Mouse (Mus musculus) lung, postnatal 0 days (tissue): ENCODE measurements around the gene 1700016K19Rik. TPM values are rescaled to one million over a fixed set of nuclear protein-coding genes. Genes with fewer than 3 reads are reported as not detected.
A peak's percentile ranks its signal among the peaks of the same experiment; 100 is the strongest.

Experiments used
- ATAC-seq: fragments of 200-750 bp; cut with Nextera tagmentation; 2 replicates; pipeline ENCODE4 v1.8.0; 2017; ENCODE audit warnings: moderate library complexity
- DNase-seq: peaks from one replicate; pipeline ENCODE4 v3.0.0-alpha.2; 2016; ENCODE audit warnings: low spot score
- H3K27ac ChIP-seq: fragments of 300-500 bp; sonication (generic); 2 replicates; pipeline ENCODE4 v1.5.1; 2014; ENCODE audit warnings: antibody characterized with exemption, mild to moderate bottlenecking, low read length, mixed read lengths
- H3K27me3 ChIP-seq: fragments of 300-500 bp; sonication (generic); replicated peaks from 2 replicates; pipeline ENCODE4 v1.6.1; 2014; ENCODE audit warnings: low read length, mixed read lengths; ENCODE audit not compliant: insufficient read depth
- H3K36me3 ChIP-seq: fragments of 300-500 bp; sonication (generic); 2 replicates; pipeline ENCODE4 v1.6.1; 2014; ENCODE audit warnings: low read length, mixed read lengths; ENCODE audit not compliant: insufficient read depth
- H3K4me1 ChIP-seq: fragments of 300-500 bp; sonication (generic); 2 replicates; pipeline ENCODE4 v1.6.1; 2014; ENCODE audit warnings: antibody characterized with exemption, low read depth, low read length, mixed read lengths; ENCODE audit not compliant: insufficient read depth
- H3K4me2 ChIP-seq: fragments of 300-500 bp; sonication (generic); replicated peaks from 2 replicates; pipeline ENCODE4 v1.6.1; 2014; ENCODE audit warnings: low read depth, mild to moderate bottlenecking, low read length, moderate library complexity, mixed read lengths
- H3K4me3 ChIP-seq: fragments of 300-500 bp; sonication (generic); 2 replicates; pipeline ENCODE4 v1.5.1; 2014; ENCODE audit warnings: low read depth, low read length
- H3K9ac ChIP-seq: fragments of 300-500 bp; sonication (generic); replicated peaks from 2 replicates; pipeline ENCODE4 v1.6.1; 2014; ENCODE audit warnings: low read depth, mild to moderate bottlenecking
- H3K9me3 ChIP-seq: fragments of 300-500 bp; sonication (generic); 2 replicates; pipeline ENCODE4 v1.6.1; 2016; ENCODE audit warnings: low read length, mixed read lengths
- CTCF ChIP-seq: IDR thresholded peaks from 2 replicates; pipeline ENCODE4 v1.5.1; 2016; ENCODE audit warnings: antibody characterized with exemption, mild to moderate bottlenecking
- EP300 ChIP-seq: IDR thresholded peaks from 2 replicates; pipeline ENCODE4 v1.6.1; 2016; ENCODE audit warnings: antibody characterized with exemption, mild to moderate bottlenecking, control low read depth
- WGBS: fragments of 180-500 bp; shearing (Covaris S2); extraction: QIAGEN DNeasy Blood & Tissue Kit; methylation state at CpG from one replicate; pipeline ENCODE4 v1.1.7; 2014; 5-methylcytosine and 5-hydroxymethylcytosine counted together
- polyA plus RNA-seq: library from polyadenylated mRNA; unstranded; fragments of >200 nt; fragmentation: Nextera tagmentation; extraction: Ambion mirVana; gene quantifications from 2 replicates; pipeline ENCODE4 v1.2.1, GENCODE M21; 2015

The 1700016K19Rik gene
- polyA plus RNA-seq = 15.5 and 20.2 TPM in 2 replicates

- WGBS = 14% methylated on average over 33 of the region's 36 CpGs
- no peaks in the 10 kb centered on the region for H3K4me1 ChIP-seq
- peak within 1 kb of the TSS; percentile 45 for H3K4me3 ChIP-seq
- peak within 1 kb of the TSS; percentile 80 for H3K4me2 ChIP-seq
- DNase-seq (peak; percentile 90), ATAC-seq (peak; percentile 90)
- no peak within 1 kb of the TSS for H3K27ac ChIP-seq
- H3K36me3 ChIP-seq = no peaks in the 10 kb centered on the region
- no peak within 1 kb of the TSS for H3K9ac ChIP-seq
- no peaks in the 10 kb centered on the region; the same call in 1 of the 2 replicates for H3K27me3 ChIP-seq
- no peak for TF ChIP-seq EP300
- peak; percentile 79 for TF ChIP-seq CTCF
- H3K9me3 ChIP-seq = no peaks in the 10 kb centered on the region
Measured at GRCm38 (mm10) chr11:75999440-76000155, at the start of gene 1700016K19Rik. TSS of gene 1700016K19Rik (plus strand) at chr11:75999912.

- TF ChIP-seq EP300 = no peak
- no peak for TF ChIP-seq CTCF
- Histone ChIP-seq H3K36me3 (no peaks in the 10 kb centered on the region), H3K9me3 (no peaks in the 10 kb centered on the region), H3K27me3 (no peaks in the 10 kb centered on the region), H3K4me1 (no peaks in the 10 kb centered on the region), H3K9ac (no peak overlapping the region), H3K4me3 (no peak overlapping the region), H3K4me2 (no peak overlapping the region), H3K27ac (no peak overlapping the region)
- DNase-seq = no peak
- 76% methylated on average over 3 of the region's 3 CpGs for WGBS
- no peak for ATAC-seq
Measured at GRCm38 (mm10) chr11:75950459-75950858, 49.3 kb upstream of the 1700016K19Rik start.

DNA sequence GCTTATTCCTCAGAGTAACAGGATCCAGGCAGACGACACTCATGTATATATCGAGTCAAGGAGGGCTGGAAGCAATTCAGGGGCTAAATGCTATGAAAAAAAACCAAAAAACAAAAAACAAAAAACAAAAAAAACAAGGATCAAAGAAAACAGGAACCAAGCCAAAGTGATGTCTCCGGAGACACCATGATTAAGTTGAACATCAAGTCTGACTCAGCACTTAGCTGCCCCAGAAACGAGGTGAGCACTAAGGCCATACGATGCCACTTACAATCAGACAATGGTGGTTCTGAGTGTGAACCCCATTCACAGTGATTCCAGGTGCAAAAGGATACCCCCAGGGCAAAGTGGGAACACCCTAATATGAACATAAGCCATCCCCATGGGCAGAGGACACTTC is 47.8 kb upstream of the 1700016K19Rik start:
- no peaks in the 10 kb centered on the region for H3K4me1 ChIP-seq
- no peak overlapping the region for H3K9ac ChIP-seq
- H3K36me3 ChIP-seq = no peaks in the 10 kb centered on the region
- H3K4me2 ChIP-seq = no peak overlapping the region
- no peaks in the 10 kb centered on the region for H3K27me3 ChIP-seq
- 69% methylated on average over 5 of the region's 5 CpGs for WGBS
- no peaks in the 10 kb centered on the region for H3K9me3 ChIP-seq
- no peak for DNase-seq
- no peak overlapping the region for H3K4me3 ChIP-seq
- no peak for ATAC-seq
- TF ChIP-seq CTCF (no peak), EP300 (no peak)
- H3K27ac ChIP-seq = no peak overlapping the region

DNA sequence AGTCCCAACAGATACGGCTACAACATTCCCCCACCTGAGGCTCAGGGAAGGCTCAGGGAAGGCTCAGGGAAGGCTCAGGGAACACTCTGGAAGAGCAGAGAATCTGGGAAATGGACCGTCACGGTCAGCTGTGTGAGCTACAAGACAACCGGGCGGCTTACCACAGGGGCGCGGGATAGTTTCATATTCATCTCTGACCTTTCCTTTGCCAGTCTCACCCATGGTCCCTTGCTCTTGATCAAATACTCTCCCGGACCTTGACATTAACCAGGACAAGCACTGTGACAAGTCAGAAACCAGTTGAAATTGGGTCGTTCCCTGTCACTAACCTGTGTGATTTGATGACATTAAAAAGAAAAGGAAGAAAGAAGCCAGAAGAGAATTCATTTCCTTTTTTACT is 44.8 kb upstream of the 1700016K19Rik start:
- no peak for ATAC-seq
- H3K27ac ChIP-seq = no peak overlapping the region
- no peak for DNase-seq
- no peak overlapping the region for H3K4me3 ChIP-seq
- 80% methylated on average over 9 of the region's 9 CpGs for WGBS
- no peak overlapping the region for H3K4me2 ChIP-seq
- H3K9me3 ChIP-seq = no peaks in the 10 kb centered on the region
- no peak overlapping the region for H3K9ac ChIP-seq
- no peak for TF ChIP-seq CTCF
- TF ChIP-seq EP300 = no peak
- H3K27me3 ChIP-seq = no peaks in the 10 kb centered on the region
- H3K4me1 ChIP-seq = no peaks in the 10 kb centered on the region
- H3K36me3 ChIP-seq = no peaks in the 10 kb centered on the region

DNA sequence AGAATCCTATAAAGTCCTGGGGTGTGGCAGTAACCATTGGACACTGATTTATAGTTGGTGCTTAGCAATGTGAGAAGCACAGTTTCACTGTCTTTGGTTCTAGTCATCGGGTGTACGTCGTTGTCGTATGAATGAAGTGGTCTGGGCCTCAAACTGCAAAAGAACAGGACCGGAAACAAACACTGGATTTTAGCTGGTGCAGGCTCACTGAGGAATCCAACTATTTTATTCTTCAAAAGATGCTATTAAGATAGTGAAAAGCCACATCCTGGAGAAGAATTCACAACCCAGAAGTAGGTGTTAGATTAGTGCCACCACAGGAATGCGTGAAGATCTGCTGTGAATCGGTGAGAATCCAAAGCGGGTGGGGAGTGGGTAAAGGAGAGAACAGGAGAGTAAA is 43.1 kb upstream of the 1700016K19Rik start:
- 69% methylated on average over 8 of the region's 8 CpGs for WGBS
- H3K27ac ChIP-seq = no peak overlapping the region
- no peak overlapping the region for H3K4me3 ChIP-seq
- no peak for TF ChIP-seq EP300
- no peak for TF ChIP-seq CTCF
- H3K9me3 ChIP-seq = no peaks in the 10 kb centered on the region
- DNase-seq (no peak), ATAC-seq (no peak)
- H3K36me3 ChIP-seq = no peaks in the 10 kb centered on the region
- H3K4me1 ChIP-seq = no peaks in the 10 kb centered on the region
- H3K9ac ChIP-seq = no peak overlapping the region
- H3K4me2 ChIP-seq = no peak overlapping the region
- H3K27me3 ChIP-seq = no peaks in the 10 kb centered on the region

DNA sequence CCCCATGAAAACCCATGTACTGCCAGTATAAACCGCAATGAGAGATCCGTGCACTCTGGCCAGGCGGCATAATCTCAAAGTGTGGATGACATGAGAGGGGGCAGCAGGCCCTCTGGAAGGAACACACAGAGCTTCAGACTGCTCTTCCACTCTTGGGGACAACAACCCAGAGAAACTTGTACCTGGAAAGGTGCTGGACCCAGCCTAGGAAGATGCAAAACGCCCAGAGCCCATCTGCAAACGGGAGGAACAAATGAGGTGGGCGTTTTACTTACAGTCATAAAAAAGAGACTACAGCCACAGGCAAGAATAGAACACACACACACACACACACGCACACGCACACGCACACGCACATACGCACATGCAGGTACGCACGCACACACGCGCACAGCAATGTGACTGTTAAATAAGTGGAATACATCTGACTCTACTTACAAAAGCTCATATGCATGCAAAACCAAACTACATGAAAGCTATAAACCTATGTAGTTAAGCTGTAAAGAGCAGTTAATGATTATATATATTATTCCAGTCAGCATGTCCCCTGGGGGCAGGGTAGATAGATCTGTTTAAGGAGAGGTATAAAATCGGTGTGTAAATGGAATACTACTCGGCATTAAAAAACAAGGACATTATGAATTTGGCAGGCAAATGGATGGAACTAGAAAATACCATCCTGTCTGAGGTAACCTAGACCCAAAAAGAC is 42.4 kb upstream of the 1700016K19Rik start:
- no peak for TF ChIP-seq CTCF
- TF ChIP-seq EP300 = no peak
- 86% methylated on average over 17 of the region's 17 CpGs for WGBS
- Histone ChIP-seq H3K4me2 (no peak overlapping the region), H3K4me1 (no peaks in the 10 kb centered on the region), H3K9me3 (no peaks in the 10 kb centered on the region), H3K9ac (no peak overlapping the region), H3K36me3 (no peaks in the 10 kb centered on the region), H3K27me3 (no peaks in the 10 kb centered on the region), H3K4me3 (no peak overlapping the region), H3K27ac (no peak overlapping the region)
- ATAC-seq = no peak
- DNase-seq = no peak
